Mouse (Mus musculus): ENCODE results near the gene Sowahc. TPM values are rescaled to one million over a fixed set of nuclear protein-coding genes. Genes with fewer than 3 reads are reported as not detected.

The Sowahc gene
- total RNA-seq, 1 experiment = 7.9 TPM

DNA sequence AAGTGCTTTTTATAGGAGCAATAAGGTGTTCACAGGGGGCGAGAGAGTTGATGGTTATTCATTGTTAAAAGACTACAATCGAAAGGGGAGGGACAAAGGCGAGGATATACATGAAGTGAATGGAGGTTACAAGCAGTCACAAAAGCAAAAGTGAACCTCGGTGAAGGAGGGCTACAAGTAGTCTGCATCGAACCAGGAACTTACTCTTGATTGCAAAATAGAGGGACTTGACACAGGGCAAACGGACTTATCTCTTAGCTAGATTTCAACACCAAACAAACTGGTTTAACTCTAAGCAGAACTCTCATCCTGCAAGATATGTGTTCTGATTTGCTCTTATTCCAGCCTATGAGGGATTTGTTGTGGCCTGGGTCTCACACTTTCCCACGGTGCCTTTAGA is 41.2 kb downstream of the Sowahc start:
- Histone ChIP-seq H3K9ac (ENCODE audit: insufficient read depth, low read depth, low read length, poor library complexity, severe bottlenecking) (no peak overlapping the region), H3K27ac (ENCODE audit: insufficient read depth, low read depth, low read length, poor library complexity, severe bottlenecking) (no peak overlapping the region), H3K4me3 (ENCODE audit: insufficient read depth in 1 of 2, low read depth in 1 of 2, low read length in 2 of 2, poor library complexity in 1 of 2, severe bottlenecking in 1 of 2) (no peak overlapping the region), H3K4me1 (ENCODE audit: control insufficient read depth in 2 of 2, insufficient read depth in 2 of 2, low read length in 2 of 2, poor library complexity in 1 of 2) (peaks cover 0 to 5% of the 10 kb centered on the region in 2 experiments; a peak in 3 of 4 replicates), H3K9me3 (ENCODE audit: control insufficient read depth, insufficient read depth, low read depth, low read length) (no peaks in the 10 kb centered on the region), H3K36me3 (ENCODE audit: control insufficient read depth, insufficient read depth, low read length, poor library complexity, severe bottlenecking) (no peaks in the 10 kb centered on the region)
- no peak for DNase-seq (ENCODE audit: low read depth, low spot score)
- TF ChIP-seq MAFK (IDR thresholded peaks at IDR 0.05; ENCODE audit: insufficient read depth, low read depth, low read length) = no peak
- no peak for TF ChIP-seq ZNF384 (IDR thresholded peaks at IDR 0.05; ENCODE audit: low read depth, low read length)
- TF ChIP-seq CHD2 (IDR thresholded peaks at IDR 0.05; ENCODE audit: low read depth, low read length) = no peak
- TF ChIP-seq ZC3H11A (IDR thresholded peaks at IDR 0.05; ENCODE audit: borderline replicate concordance, low read depth, low read length) = no peak
- TF ChIP-seq HCFC1 (IDR thresholded peaks at IDR 0.05; ENCODE audit: borderline replicate concordance, insufficient read depth, low read length) = no peak
- in situ Hi-C loops (cut with MboI; ENCODE audit: low sequenced_read_pairs in 2 of 2, unreplicated experiment in 2 of 2) = no loop called here

DNA sequence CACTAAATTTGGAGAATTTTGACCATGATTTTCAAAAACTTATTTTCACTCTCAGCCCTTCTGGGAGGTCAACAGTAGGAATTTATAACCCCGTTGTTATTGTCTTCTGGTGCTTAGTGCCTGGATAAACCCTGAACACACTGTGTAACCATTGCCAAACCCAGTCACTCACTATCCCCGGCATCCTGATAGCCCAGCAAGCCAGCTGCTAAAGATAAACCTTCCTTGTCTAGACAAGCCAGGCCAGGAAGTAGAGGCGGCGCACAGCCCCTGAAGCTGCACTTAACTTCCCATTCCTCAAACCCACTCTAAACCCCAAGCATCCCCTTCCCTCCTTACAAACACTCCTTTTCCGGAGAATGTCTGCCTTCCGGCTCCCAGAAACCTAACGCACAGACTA is 43.3 kb downstream of the Sowahc start:
- Histone ChIP-seq H3K4me3 (ENCODE audit: insufficient read depth in 1 of 2, low read depth in 1 of 2, low read length in 2 of 2, poor library complexity in 1 of 2, severe bottlenecking in 1 of 2) (no peak overlapping the region), H3K9me3 (ENCODE audit: control insufficient read depth, insufficient read depth, low read depth, low read length) (no peaks in the 10 kb centered on the region), H3K9ac (ENCODE audit: insufficient read depth, low read depth, low read length, poor library complexity, severe bottlenecking) (no peak overlapping the region), H3K36me3 (ENCODE audit: control insufficient read depth, insufficient read depth, low read length, poor library complexity, severe bottlenecking) (no peaks in the 10 kb centered on the region), H3K27ac (ENCODE audit: insufficient read depth, low read depth, low read length, poor library complexity, severe bottlenecking) (no peak overlapping the region), H3K4me1 (ENCODE audit: control insufficient read depth in 2 of 2, insufficient read depth in 2 of 2, low read length in 2 of 2, poor library complexity in 1 of 2) (peaks cover 4 to 8% of the 10 kb centered on the region in 2 experiments)
- no peak for DNase-seq (ENCODE audit: low read depth, low spot score)
- in situ Hi-C loops (cut with MboI; ENCODE audit: low sequenced_read_pairs in 2 of 2, unreplicated experiment in 2 of 2) = no loop called here
- TF ChIP-seq MAFK (IDR thresholded peaks at IDR 0.05; ENCODE audit: insufficient read depth, low read depth, low read length) (no peak), ZNF384 (IDR thresholded peaks at IDR 0.05; ENCODE audit: low read depth, low read length) (no peak), ZC3H11A (IDR thresholded peaks at IDR 0.05; ENCODE audit: borderline replicate concordance, low read depth, low read length) (no peak), CHD2 (IDR thresholded peaks at IDR 0.05; ENCODE audit: low read depth, low read length) (no peak), HCFC1 (IDR thresholded peaks at IDR 0.05; ENCODE audit: borderline replicate concordance, insufficient read depth, low read length) (no peak)

DNA sequence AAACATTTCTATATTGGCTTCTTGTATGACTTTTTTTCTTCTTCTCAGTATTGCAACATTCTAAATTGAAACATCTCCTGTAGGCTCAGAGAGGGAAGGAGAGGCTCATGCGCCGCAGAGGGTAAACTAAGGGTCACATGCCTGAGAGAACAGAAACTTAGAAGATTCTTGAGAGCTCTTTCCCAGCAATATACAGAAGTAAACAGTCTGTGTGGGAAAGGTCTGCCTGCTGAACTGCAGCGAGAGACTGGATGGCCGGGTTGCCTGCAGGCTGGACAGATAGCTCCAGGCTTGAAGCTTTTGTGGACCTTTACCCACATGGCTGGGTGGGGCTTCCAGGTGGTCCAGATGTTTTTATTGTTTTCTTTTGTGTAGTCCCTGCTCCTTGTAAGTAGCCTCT is 43.9 kb downstream of the Sowahc start:
- no peaks in the 10 kb centered on the region for H3K36me3 ChIP-seq (ENCODE audit: control insufficient read depth, insufficient read depth, low read length, poor library complexity, severe bottlenecking)
- H3K9me3 ChIP-seq (ENCODE audit: control insufficient read depth, insufficient read depth, low read depth, low read length) = no peaks in the 10 kb centered on the region
- H3K27ac ChIP-seq (ENCODE audit: insufficient read depth, low read depth, low read length, poor library complexity, severe bottlenecking) = no peak overlapping the region
- H3K9ac ChIP-seq (ENCODE audit: insufficient read depth, low read depth, low read length, poor library complexity, severe bottlenecking) = no peak overlapping the region
- in situ Hi-C loops (cut with MboI; ENCODE audit: low sequenced_read_pairs in 2 of 2, unreplicated experiment in 2 of 2) = no loop called here
- peaks cover 6 to 13% of the 10 kb centered on the region in 2 experiments for H3K4me1 ChIP-seq (ENCODE audit: control insufficient read depth in 2 of 2, insufficient read depth in 2 of 2, low read length in 2 of 2, poor library complexity in 1 of 2)
- H3K4me3 ChIP-seq (ENCODE audit: insufficient read depth in 1 of 2, low read depth in 1 of 2, low read length in 2 of 2, poor library complexity in 1 of 2, severe bottlenecking in 1 of 2) = no peak overlapping the region
- TF ChIP-seq ZNF384 (IDR thresholded peaks at IDR 0.05; ENCODE audit: low read depth, low read length) (no peak), HCFC1 (IDR thresholded peaks at IDR 0.05; ENCODE audit: borderline replicate concordance, insufficient read depth, low read length) (no peak), CHD2 (IDR thresholded peaks at IDR 0.05; ENCODE audit: low read depth, low read length) (no peak), MAFK (IDR thresholded peaks at IDR 0.05; ENCODE audit: insufficient read depth, low read depth, low read length) (no peak), ZC3H11A (IDR thresholded peaks at IDR 0.05; ENCODE audit: borderline replicate concordance, low read depth, low read length) (no peak)
- no peak for DNase-seq (ENCODE audit: low read depth, low spot score)

DNA sequence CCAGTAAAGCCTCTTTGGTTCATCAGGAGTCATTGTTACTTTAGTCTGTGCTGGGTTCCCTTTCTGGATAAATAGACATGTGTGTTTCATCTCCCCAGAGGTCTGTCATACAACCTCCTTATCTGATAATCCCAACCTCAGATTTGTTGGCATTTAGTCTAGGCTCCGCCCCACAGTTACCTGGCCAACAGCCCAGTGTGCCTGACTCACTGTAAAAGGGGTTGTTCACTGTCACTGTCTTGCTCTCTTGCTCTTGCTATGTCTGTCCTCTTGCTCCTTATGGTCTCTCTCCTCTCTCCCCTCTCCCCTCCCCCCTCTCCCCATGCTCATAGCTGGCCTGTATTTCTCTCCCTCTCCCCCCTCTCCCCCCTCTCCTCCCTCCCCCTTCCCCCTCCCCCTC is 44.3 kb downstream of the Sowahc start:
- no peak for DNase-seq (ENCODE audit: low read depth, low spot score)
- Histone ChIP-seq H3K4me1 (ENCODE audit: control insufficient read depth in 2 of 2, insufficient read depth in 2 of 2, low read length in 2 of 2, poor library complexity in 1 of 2) (peaks cover 6 to 13% of the 10 kb centered on the region in 2 experiments), H3K27ac (ENCODE audit: insufficient read depth, low read depth, low read length, poor library complexity, severe bottlenecking) (no peak overlapping the region), H3K9ac (ENCODE audit: insufficient read depth, low read depth, low read length, poor library complexity, severe bottlenecking) (no peak overlapping the region), H3K36me3 (ENCODE audit: control insufficient read depth, insufficient read depth, low read length, poor library complexity, severe bottlenecking) (no peaks in the 10 kb centered on the region), H3K9me3 (ENCODE audit: control insufficient read depth, insufficient read depth, low read depth, low read length) (no peaks in the 10 kb centered on the region), H3K4me3 (ENCODE audit: insufficient read depth in 1 of 2, low read depth in 1 of 2, low read length in 2 of 2, poor library complexity in 1 of 2, severe bottlenecking in 1 of 2) (no peak overlapping the region)
- no peak for TF ChIP-seq MAFK (IDR thresholded peaks at IDR 0.05; ENCODE audit: insufficient read depth, low read depth, low read length)
- no peak for TF ChIP-seq CHD2 (IDR thresholded peaks at IDR 0.05; ENCODE audit: low read depth, low read length)
- TF ChIP-seq HCFC1 (IDR thresholded peaks at IDR 0.05; ENCODE audit: borderline replicate concordance, insufficient read depth, low read length) = no peak
- TF ChIP-seq ZNF384 (IDR thresholded peaks at IDR 0.05; ENCODE audit: low read depth, low read length) = no peak
- TF ChIP-seq ZC3H11A (IDR thresholded peaks at IDR 0.05; ENCODE audit: borderline replicate concordance, low read depth, low read length) = no peak
- in situ Hi-C loops (cut with MboI; ENCODE audit: low sequenced_read_pairs in 2 of 2, unreplicated experiment in 2 of 2) = no loop called here

DNA sequence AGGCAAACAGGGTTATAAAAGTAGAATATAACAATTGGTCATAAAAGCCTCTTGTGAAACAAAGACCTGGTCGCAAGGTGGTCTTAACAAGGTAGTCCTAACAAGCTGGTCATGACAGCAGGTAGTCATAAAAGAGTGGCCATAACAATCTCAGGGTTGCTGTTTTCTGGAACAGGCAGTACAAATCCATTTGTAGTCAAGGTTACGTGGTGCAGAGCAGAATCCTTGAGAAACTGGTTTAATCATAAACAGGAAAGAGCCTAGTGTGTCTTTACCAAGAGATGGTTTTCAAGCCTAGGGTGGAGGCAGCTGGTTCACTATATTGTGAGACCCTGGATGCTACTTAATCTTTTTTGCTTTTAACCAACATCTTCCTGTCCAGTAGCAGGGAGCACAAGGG is 45.5 kb downstream of the Sowahc start:
- Histone ChIP-seq H3K4me1 (ENCODE audit: control insufficient read depth in 2 of 2, insufficient read depth in 2 of 2, low read length in 2 of 2, poor library complexity in 1 of 2) (peaks cover 6 to 11% of the 10 kb centered on the region in 2 experiments), H3K27ac (ENCODE audit: insufficient read depth, low read depth, low read length, poor library complexity, severe bottlenecking) (no peak overlapping the region), H3K9me3 (ENCODE audit: control insufficient read depth, insufficient read depth, low read depth, low read length) (no peaks in the 10 kb centered on the region), H3K4me3 (ENCODE audit: insufficient read depth in 1 of 2, low read depth in 1 of 2, low read length in 2 of 2, poor library complexity in 1 of 2, severe bottlenecking in 1 of 2) (no peak overlapping the region), H3K9ac (ENCODE audit: insufficient read depth, low read depth, low read length, poor library complexity, severe bottlenecking) (no peak overlapping the region), H3K36me3 (ENCODE audit: control insufficient read depth, insufficient read depth, low read length, poor library complexity, severe bottlenecking) (no peaks in the 10 kb centered on the region)
- no peak for TF ChIP-seq CHD2 (IDR thresholded peaks at IDR 0.05; ENCODE audit: low read depth, low read length)
- TF ChIP-seq ZC3H11A (IDR thresholded peaks at IDR 0.05; ENCODE audit: borderline replicate concordance, low read depth, low read length) = no peak
- no peak for TF ChIP-seq MAFK (IDR thresholded peaks at IDR 0.05; ENCODE audit: insufficient read depth, low read depth, low read length)
- no peak for TF ChIP-seq HCFC1 (IDR thresholded peaks at IDR 0.05; ENCODE audit: borderline replicate concordance, insufficient read depth, low read length)
- no peak for TF ChIP-seq ZNF384 (IDR thresholded peaks at IDR 0.05; ENCODE audit: low read depth, low read length)
- no peak for DNase-seq (ENCODE audit: low read depth, low spot score)
- in situ Hi-C loops (cut with MboI; ENCODE audit: low sequenced_read_pairs in 2 of 2, unreplicated experiment in 2 of 2) = no loop called here

Measured in ES-E14 (cell line).